Mouse (Mus musculus) G1E (cell line): Measurements from ENCODE around the gene Bcl11b. TPM values are rescaled to one million over a fixed set of nuclear protein-coding genes. Genes with fewer than 3 reads are reported as not detected.

ENCODE experiments used
- ATAC-seq: 2 replicates; pipeline ENCODE4 v1.8.0; 2016; ENCODE audit warnings: mild to moderate bottlenecking; ENCODE audit not compliant: insufficient number of reproducible peaks, poor library complexity, low FRiP score, severe bottlenecking; ENCODE audit errors: extremely low read depth
- DNase-seq: peaks from one replicate; pipeline ENCODE4 v3.0.0; 2012; ENCODE audit warnings: low spot score
- H3K27me3 ChIP-seq: 2 replicates; pipeline ENCODE4 v1.6.1; 2012; ENCODE audit warnings: mild to moderate bottlenecking, low read length, inconsistent platforms; ENCODE audit not compliant: insufficient read depth
- H3K36me3 ChIP-seq: replicated peaks from 2 replicates; pipeline ENCODE3; 2012; ENCODE audit warnings: mild to moderate bottlenecking, inconsistent platforms
- H3K4me1 ChIP-seq: 2 replicates; pipeline ENCODE4 v1.6.1; 2012; ENCODE audit warnings: low read depth, low read length, inconsistent platforms, mixed read lengths; ENCODE audit not compliant: insufficient read depth
- H3K4me3 ChIP-seq: 2 replicates; pipeline ENCODE4 v1.5.1; 2012; ENCODE audit warnings: low read depth, mild to moderate bottlenecking, inconsistent platforms, low read length, moderate library complexity, mixed read lengths
- H3K9me3 ChIP-seq: replicated peaks from 2 replicates; pipeline ENCODE4 v1.6.1; 2012; ENCODE audit warnings: inconsistent platforms
- CTCF ChIP-seq: IDR thresholded peaks from 2 replicates; pipeline ENCODE4 v1.5.1; 2012; ENCODE audit warnings: low read depth, low read length, inconsistent platforms, mixed read lengths
- GATA1 ChIP-seq: IDR thresholded peaks from 2 replicates; pipeline ENCODE4 v1.6.1; 2012; ENCODE audit warnings: borderline replicate concordance, low read length, inconsistent platforms, mixed read lengths
- GATA2 ChIP-seq: IDR thresholded peaks from 2 replicates; pipeline ENCODE4 v1.6.1; 2012; ENCODE audit warnings: low read depth, low read length, inconsistent platforms, borderline replicate concordance
- POLR2AphosphoS5 ChIP-seq: IDR thresholded peaks from 2 replicates; pipeline ENCODE4 v1.6.1; 2012; ENCODE audit warnings: low read depth, low read length, inconsistent platforms; ENCODE audit not compliant: insufficient replicate concordance
- TAL1 ChIP-seq: conservative IDR thresholded peaks from 2 replicates; pipeline ENCODE4 v1.6.1; 2012; ENCODE audit warnings: low read depth, low read length, inconsistent platforms, mixed read lengths
- polyA plus RNA-seq: library from polyadenylated mRNA; stranded (reverse); fragments of >175 nt; gene quantifications from 2 replicates; pipeline ENCODE4 v1.2.3, GENCODE M21; 2012
- total RNA-seq, 2 experiments: library from RNA; stranded (forward) in 1 of 2; stranded (reverse) in 1 of 2; fragments of 200-1000 nt in 1 of 2; fragments of >200 nt in 1 of 2; fragmentation: Nextera tagmentation in 1 of 2; gene quantifications; 2 replicates each; pipeline ENCODE4 v1.2.3; 2014 to 2017

Gene Bcl11b
- total and polyA plus RNA-seq, 3 experiments: 0.05 TPM; not detected in 2

GRCm38 (mm10) chr12:107868291-107868690 is 135.1 kb downstream of the Bcl11b start:
- no peak for TF ChIP-seq CTCF
- no peak for TF ChIP-seq POLR2AphosphoS5
- no peak for TF ChIP-seq GATA1
- TF ChIP-seq GATA2: no peak
- no peak for TF ChIP-seq TAL1
- Histone ChIP-seq H3K36me3 (no peaks in the 10 kb centered on the region), H3K4me3 (no peak overlapping the region), H3K9me3 (peaks cover 63% of the 10 kb centered on the region), H3K4me1 (no peaks in the 10 kb centered on the region), H3K27me3 (no peaks in the 10 kb centered on the region)
- DNase-seq (no peak), ATAC-seq (no peak)

Other genes starting within 250 kb of the Bcl11b start
- gene Setd3, start 175.7 kb upstream of the Bcl11b start, total RNA-seq (2014; fragmentation: Nextera tagmentation): 84.2 and 95.0 TPM in 2 replicates
- 107 and 114 TPM in 2 replicates for gene Setd3, start 175.7 kb upstream of the Bcl11b start, total RNA-seq (2017)
- gene Setd3, start 175.7 kb upstream of the Bcl11b start, polyA plus RNA-seq: 16.6 and 18.8 TPM in 2 replicates
- 214 and 263 TPM in 2 replicates for gene Ccnk, start 176.0 kb upstream of the Bcl11b start, total RNA-seq (2014; fragmentation: Nextera tagmentation)
- 13.9 and 14.3 TPM in 2 replicates for gene Ccnk, start 176.0 kb upstream of the Bcl11b start, total RNA-seq (2017)
- gene Ccnk, start 176.0 kb upstream of the Bcl11b start, polyA plus RNA-seq: 206 and 220 TPM in 2 replicates